Mouse (Mus musculus): ENCODE results near the gene Relb.

DNA sequence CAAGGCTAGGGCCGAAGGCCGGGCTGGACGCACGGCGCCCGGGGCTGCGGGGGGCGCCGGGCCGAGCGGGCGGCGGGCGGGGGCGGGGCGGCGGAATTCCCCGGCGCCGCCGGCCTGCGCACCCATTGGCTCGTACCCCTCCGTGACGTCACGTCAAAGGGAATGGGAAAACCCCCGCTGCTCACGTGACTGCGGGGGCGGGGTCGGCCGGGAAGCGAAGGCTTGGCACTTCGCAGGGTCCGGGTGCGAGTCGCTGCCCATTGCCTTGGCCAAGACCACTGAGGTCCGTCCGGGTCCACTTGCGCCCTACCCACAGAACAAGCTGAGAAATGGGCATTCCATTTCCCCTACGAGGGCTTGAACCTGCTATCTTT, at the start of gene Relb:
- TF ChIP-seq ETS1 (conservative IDR thresholded peaks at IDR 0.05; ENCODE audit: low read depth, low read length) (no peak), ZNF384 (IDR thresholded peaks at IDR 0.05; ENCODE audit: low read depth, low read length) (no peak)
